Mouse (Mus musculus) embryo, embryonic 10 days (tissue): Measurements from ENCODE around the gene Fer1l5.

Source experiments
- DNase-seq: peaks from one replicate; pipeline ENCODE4 v3.0.0-alpha.2; 2015; ENCODE audit warnings: low spot score

The Fer1l5 gene

GRCm38 (mm10) chr1:36371934-36372845 is at the start of gene Fer1l5:
Gene Fer1l5, plus strand, starts transcription at chr1:36372291.
- DNase-seq: no peak

- peak; percentile 30 for DNase-seq
Measured at GRCm38 (mm10) chr1:36323076-36323475, 49.0 kb upstream of the Fer1l5 start.

GRCm38 (mm10) chr1:36323746-36324448 is 48.2 kb upstream of the Fer1l5 start:
- DNase-seq: peak; percentile 81

- no peak for DNase-seq
Measured at GRCm38 (mm10) chr1:36325900-36326321, 46.2 kb upstream of the Fer1l5 start.

- no peak for DNase-seq
Measured at GRCm38 (mm10) chr1:36326815-36327214, 45.3 kb upstream of the Fer1l5 start.

GRCm38 (mm10) chr1:36331743-36332142 is 40.3 kb upstream of the Fer1l5 start:
- no peak for DNase-seq

- peak; percentile 21 for DNase-seq
Measured at GRCm38 (mm10) chr1:36332955-36333887, 38.9 kb upstream of the Fer1l5 start.

GRCm38 (mm10) chr1:36342547-36342946 is 29.5 kb upstream of the Fer1l5 start:
- DNase-seq: no peak

GRCm38 (mm10) chr1:36352351-36352750 is 19.7 kb upstream of the Fer1l5 start:
- no peak for DNase-seq

- DNase-seq: no peak
Measured at GRCm38 (mm10) chr1:36356955-36357695, 15.0 kb upstream of the Fer1l5 start.

- no peak for DNase-seq
Measured at GRCm38 (mm10) chr1:36367698-36368097, 4.4 kb upstream of the Fer1l5 start.

GRCm38 (mm10) chr1:36368112-36368968 is 3.8 kb upstream of the Fer1l5 start:
- peak; percentile 36 for DNase-seq

GRCm38 (mm10) chr1:36368969-36369645 is 3.0 kb upstream of the Fer1l5 start, which contains the start of gene Kansl3:
Gene Kansl3, minus strand, starts transcription at chr1:36369181.
- DNase-seq: peak; percentile 94

- DNase-seq: no peak
Measured at GRCm38 (mm10) chr1:36370918-36371317, 1.2 kb upstream of the Fer1l5 start.

GRCm38 (mm10) chr1:36378880-36379279 is 6.8 kb downstream of the Fer1l5 start:
- DNase-seq: no peak

- DNase-seq: no peak
Measured at GRCm38 (mm10) chr1:36379582-36379981, 7.5 kb downstream of the Fer1l5 start.

- DNase-seq: no peak
Measured at GRCm38 (mm10) chr1:36397041-36397440, 24.9 kb downstream of the Fer1l5 start.

GRCm38 (mm10) chr1:36401509-36401908 is 29.4 kb downstream of the Fer1l5 start:
- no peak for DNase-seq

- no peak for DNase-seq
Measured at GRCm38 (mm10) chr1:36404531-36404930, 32.4 kb downstream of the Fer1l5 start.

GRCm38 (mm10) chr1:36429511-36429910 is 57.4 kb downstream of the Fer1l5 start:
- DNase-seq: no peak
